Mouse (Mus musculus) lung, postnatal 0 days (tissue): Measurements from ENCODE around the gene Rem2.

Experiments
- CTCF ChIP-seq: IDR thresholded peaks from 2 replicates; pipeline ENCODE4 v1.5.1; 2016; ENCODE audit warnings: antibody characterized with exemption, mild to moderate bottlenecking
- EP300 ChIP-seq: IDR thresholded peaks from 2 replicates; pipeline ENCODE4 v1.6.1; 2016; ENCODE audit warnings: antibody characterized with exemption, mild to moderate bottlenecking, control low read depth

- peak; percentile 47 for TF ChIP-seq CTCF
- no peak for TF ChIP-seq EP300
These were observed 43.6 kb upstream of the Rem2 start for GRCm38 (mm10) chr14:54432078-54432836.
